Comparison of ENCODE assay signal across 8 mouse cellular contexts in genomic region chr7:119019537-119019936, GRCm38 (mm10). TPM values are rescaled to one million over a fixed set of nuclear protein-coding genes. Genes with fewer than 3 reads are reported as not detected.
A peak's percentile ranks its signal among the peaks of the same experiment; 100 is the strongest.
DNase-seq lines count a peak whose midpoint lies in the region; ATAC-seq and TF ChIP-seq lines count a peak whose summit lies in the region.

No protein-coding gene starts in this region.

- H3K9me3 ChIP-seq in liver, embryonic 11.5 days (ENCODE audit: control insufficient read depth, low read length), result no peaks in the 10 kb centered on the region
- H3K9me3 ChIP-seq in intestine, embryonic 14.5 days (ENCODE audit: control insufficient read depth, low read length), result no peaks in the 10 kb centered on the region
- H3K9me3 ChIP-seq in liver, embryonic 14.5 days (ENCODE audit: control insufficient read depth, low read length), result no peaks in the 10 kb centered on the region

- H3K9ac ChIP-seq in liver, embryonic 11.5 days (ENCODE audit: low read depth, low read length), result no peak overlapping the region
- no peak overlapping the region for H3K9ac ChIP-seq in intestine, embryonic 14.5 days (ENCODE audit: low read length)
- H3K9ac ChIP-seq in liver, embryonic 14.5 days (replicated peaks), result no peak overlapping the region

- H3K36me3 ChIP-seq in liver, embryonic 11.5 days (ENCODE audit: control insufficient read depth, insufficient read depth, low read length), result no peaks in the 10 kb centered on the region
- H3K36me3 ChIP-seq in intestine, embryonic 14.5 days (ENCODE audit: control insufficient read depth, insufficient read depth, low read length), result no peaks in the 10 kb centered on the region
- no peaks in the 10 kb centered on the region for H3K36me3 ChIP-seq in liver, embryonic 14.5 days (replicated peaks; ENCODE audit: control insufficient read depth, insufficient read depth, low read depth)

- no peak for ATAC-seq in liver, embryonic 11.5 days (replicated peaks; ENCODE audit: low FRiP score)
- ATAC-seq in intestine, embryonic 14.5 days (replicated peaks; ENCODE audit: low FRiP score, low TSS enrichment, low read depth), result 0 out of 2 replicates have a peak, but pooled peaks have one; percentile 34
- no peak for ATAC-seq in liver, embryonic 14.5 days (ENCODE audit: insufficient read depth)

- H3K4me1 ChIP-seq in liver, embryonic 11.5 days (replicated peaks; ENCODE audit: control insufficient read depth, insufficient read depth, low read length), result no peaks in the 10 kb centered on the region
- H3K4me1 ChIP-seq in embryonic fibroblast, embryonic 13.5 days (ENCODE audit: control insufficient read depth, insufficient read depth, low read length), result no peaks in the 10 kb centered on the region
- no peaks in the 10 kb centered on the region for H3K4me1 ChIP-seq in intestine, embryonic 14.5 days (replicated peaks; ENCODE audit: control insufficient read depth, insufficient read depth, low read length)
- H3K4me1 ChIP-seq in liver, embryonic 14.5 days (replicated peaks; ENCODE audit: control insufficient read depth in 2 of 2, insufficient read depth in 2 of 2, low read length in 1 of 2), result no peaks in the 10 kb centered on the region

- H3K27me3 ChIP-seq in liver, embryonic 11.5 days (replicated peaks; ENCODE audit: control insufficient read depth, insufficient read depth, low read length), result no peaks in the 10 kb centered on the region
- H3K27me3 ChIP-seq in intestine, embryonic 14.5 days (replicated peaks; ENCODE audit: control insufficient read depth, insufficient read depth, low read length), result no peaks in the 10 kb centered on the region
- no peaks in the 10 kb centered on the region for H3K27me3 ChIP-seq in liver, embryonic 14.5 days (ENCODE audit: control insufficient read depth, insufficient read depth, low read length)

- peak; percentile 51 for DNase-seq in liver
- DNase-seq in liver, embryonic 11.5 days (ENCODE audit: low spot score), result no peak
- peak; percentile 75 for DNase-seq in adrenal gland, adult 2 months
- peak; percentile 67 for DNase-seq in intestine, embryonic 14.5 days (ENCODE audit: low spot score)
- no peak for DNase-seq in liver, embryonic 14.5 days (ENCODE audit: low read depth in 3 of 3, low spot score in 3 of 3)
- DNase-seq in retina, embryonic 14.5 days (ENCODE audit: low spot score), result peak; percentile 88
- DNase-seq in spleen, adult 12 weeks (ENCODE audit: low spot score), result no peak

- no peak overlapping the region for H3K27ac ChIP-seq in liver, embryonic 11.5 days (ENCODE audit: low read depth, low read length)
- H3K27ac ChIP-seq in embryonic fibroblast, embryonic 13.5 days (ENCODE audit: insufficient read depth, low read length), result no peak overlapping the region
- H3K27ac ChIP-seq in intestine, embryonic 14.5 days (ENCODE audit: low read depth), result no peak overlapping the region
- no peak overlapping the region for H3K27ac ChIP-seq in liver, embryonic 14.5 days

- H3K4me3 ChIP-seq in liver, embryonic 11.5 days (ENCODE audit: low read depth, low read length), result no peak overlapping the region
- H3K4me3 ChIP-seq in embryonic fibroblast, embryonic 13.5 days (ENCODE audit: insufficient read depth, low read length), result no peak overlapping the region
- no peak overlapping the region for H3K4me3 ChIP-seq in intestine, embryonic 14.5 days (ENCODE audit: low read depth, low read length)
- H3K4me3 ChIP-seq in liver, embryonic 14.5 days (ENCODE audit: insufficient read depth in 1 of 2, low read depth in 2 of 2, low read length in 2 of 2), result no peak overlapping the region

- peak; percentile 65; the same call in 1 of the 2 replicates for TF ChIP-seq CTCF in embryonic fibroblast, embryonic 13.5 days (IDR thresholded peaks at IDR 0.05; ENCODE audit: borderline replicate concordance, insufficient read depth, low read length)
- TF ChIP-seq CTCF in liver, embryonic 14.5 days (IDR thresholded peaks at IDR 0.05; ENCODE audit: low read depth), result peak; percentile 71

- 15% methylated on average over 4 of the region's 4 CpGs for WGBS in liver, embryonic 11.5 days
- WGBS in intestine, embryonic 14.5 days, result 17% methylated on average over 4 of the region's 4 CpGs
- 7% methylated on average over 4 of the region's 4 CpGs for WGBS in liver, embryonic 14.5 days (ENCODE audit: insufficient replicate concordance)

- no peak for TF ChIP-seq EP300 in liver, embryonic 14.5 days (IDR thresholded peaks at IDR 0.05; ENCODE audit: low read depth)

- TF ChIP-seq POLR2A in embryonic fibroblast, embryonic 13.5 days (IDR thresholded peaks at IDR 0.05; ENCODE audit: low read depth, low read length), result no peak

- H3K4me2 ChIP-seq in liver, embryonic 11.5 days, result no peak overlapping the region
- no peak overlapping the region for H3K4me2 ChIP-seq in intestine, embryonic 14.5 days (ENCODE audit: low read length)
- no peak overlapping the region for H3K4me2 ChIP-seq in liver, embryonic 14.5 days (ENCODE audit: low read depth)

RNA-seq across cellular contexts. Expression of gene Gprc5b, which starts 24.5 kb away (rescaled TPM):
- polyA plus RNA-seq in liver, embryonic 11.5 days (2014; fragmentation: Nextera tagmentation; extraction: Ambion mirVana), result 1.7 and 2.0 TPM in 2 replicates
- total RNA-seq in adrenal gland, adult 2 months (2021), result 100 to 1,000 TPM; 117 to 125 TPM
- 130 and 137 TPM in 2 replicates for polyA plus RNA-seq in adrenal gland, adult 2 months (2012; rRNA removed)
- 9.7 and 10.9 TPM in 2 replicates for polyA plus RNA-seq in embryonic fibroblast, embryonic 13.5 days (2011; ENCODE audit: insufficient read length, low read depth, missing spikeins)
- 6.0 and 7.9 TPM in 2 replicates for polyA plus RNA-seq in intestine, embryonic 14.5 days (2014; fragmentation: Nextera tagmentation; extraction: Ambion mirVana)
- polyA plus RNA-seq in liver, embryonic 14.5 days (2012; rRNA removed), result 0.47 and 0.76 TPM in 2 replicates
- 0.30 and 0.58 TPM in 2 replicates for polyA plus RNA-seq in liver, embryonic 14.5 days (2014; fragmentation: Nextera tagmentation; extraction: Ambion mirVana)

Comparison
In these comparisons a context has a peak if more than half of its experiments do, and no peak if none do; other contexts are left out.
1. DNase-seq: peak in liver (single experiment), adrenal gland, adult 2 months (single experiment), intestine, embryonic 14.5 days (single experiment) and retina, embryonic 14.5 days (single experiment); none in liver, embryonic 11.5 days (single experiment), liver, embryonic 14.5 days (0 of 3) and spleen, adult 12 weeks (single experiment).
2. RNA of gene Gprc5b, which starts 24.5 kb away (polyA plus RNA-seq): 130 to 137 TPM in adrenal gland, adult 2 months; 9.7 to 10.9 TPM in embryonic fibroblast, embryonic 13.5 days, 6.0 to 7.9 TPM in intestine, embryonic 14.5 days, 1.7 to 2.0 TPM in liver, embryonic 11.5 days and 0.30 to 0.76 TPM in liver, embryonic 14.5 days; every median in the first group is over 10 times any median in the second.